Mouse (Mus musculus): ENCODE results near the gene Dnajc22.

GRCm38 (mm10) chr15:99078181-99078910, 14.6 kb upstream of the Dnajc22 start:
- TF ChIP-seq CTCF (IDR thresholded peaks at IDR 0.05; ENCODE audit: low read depth, low read length) (no peak), GATA1 (IDR thresholded peaks at IDR 0.05; ENCODE audit: borderline replicate concordance, low read length) (no peak), TAL1 (conservative IDR thresholded peaks at IDR 0.05; ENCODE audit: low read depth, low read length) (no peak)
